Mouse (Mus musculus): ENCODE measurements around the gene Efr3b.

Gene Efr3b

DNA sequence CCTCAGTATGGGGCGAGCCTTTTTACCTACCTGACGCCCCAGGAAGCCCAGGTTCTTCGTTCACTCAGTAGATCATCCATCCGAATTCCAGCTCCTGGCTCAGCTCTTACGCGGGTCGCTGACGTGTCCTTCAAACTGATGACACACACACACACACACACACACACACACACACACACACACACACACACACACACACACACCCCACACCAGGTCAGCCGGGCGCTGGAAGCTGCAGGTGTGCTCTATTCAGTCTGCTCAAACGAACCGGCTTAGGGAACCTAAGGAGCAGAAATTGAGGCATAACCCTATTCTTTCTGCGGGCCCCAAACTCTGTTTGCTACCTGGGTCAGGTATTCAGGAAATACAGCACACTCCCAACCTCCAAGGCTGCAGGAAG, 331 bp upstream of the Efr3b start:
- ATAC-seq (ENCODE audit: insufficient number of reproducible peaks, low FRiP score, low TSS enrichment) = peak; percentile 3; the same call in 1 of the 2 replicates

DNA sequence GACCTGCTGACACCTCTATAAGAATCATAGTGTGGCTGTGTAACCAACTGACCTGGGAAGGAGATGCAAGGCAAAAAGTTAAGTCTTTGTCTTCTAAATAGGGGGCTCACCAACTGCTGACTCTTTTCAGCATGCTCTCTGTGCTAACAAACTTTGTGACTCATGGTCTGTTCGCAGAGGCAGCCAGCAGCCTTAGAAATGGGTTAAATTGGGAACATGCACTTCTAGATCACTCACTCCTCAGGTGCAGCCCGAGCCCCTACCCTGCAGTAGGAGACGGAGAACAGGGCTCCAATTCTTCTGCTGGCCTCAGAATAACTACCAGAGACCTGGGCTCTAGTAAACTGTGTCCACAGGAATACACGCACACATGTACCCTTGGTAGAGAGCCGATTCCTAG, 1.2 kb downstream of the Efr3b start:
- ATAC-seq (ENCODE audit: insufficient number of reproducible peaks, low FRiP score, low TSS enrichment) = no peak

DNA sequence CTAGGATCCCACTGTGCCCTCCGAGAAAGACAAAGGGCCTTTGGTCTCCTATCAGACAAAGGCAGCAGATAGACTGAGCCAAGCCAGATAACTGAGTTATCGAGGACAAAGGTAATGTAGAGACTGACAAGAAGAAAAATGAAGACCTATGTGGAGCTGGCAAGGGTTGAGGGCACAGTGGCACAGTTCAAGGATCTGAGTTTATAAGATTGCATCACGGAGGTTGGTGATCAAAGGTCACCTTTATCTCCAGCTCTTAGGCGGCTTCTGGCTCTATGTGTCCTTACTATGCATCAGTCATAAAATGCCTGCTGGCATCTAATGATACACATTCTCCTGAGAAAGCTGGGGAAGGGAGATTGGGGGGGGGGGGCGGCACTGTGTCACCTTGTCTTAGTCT, 2.6 kb downstream of the Efr3b start:
- no peak for ATAC-seq (ENCODE audit: insufficient number of reproducible peaks, low FRiP score, low TSS enrichment)

DNA sequence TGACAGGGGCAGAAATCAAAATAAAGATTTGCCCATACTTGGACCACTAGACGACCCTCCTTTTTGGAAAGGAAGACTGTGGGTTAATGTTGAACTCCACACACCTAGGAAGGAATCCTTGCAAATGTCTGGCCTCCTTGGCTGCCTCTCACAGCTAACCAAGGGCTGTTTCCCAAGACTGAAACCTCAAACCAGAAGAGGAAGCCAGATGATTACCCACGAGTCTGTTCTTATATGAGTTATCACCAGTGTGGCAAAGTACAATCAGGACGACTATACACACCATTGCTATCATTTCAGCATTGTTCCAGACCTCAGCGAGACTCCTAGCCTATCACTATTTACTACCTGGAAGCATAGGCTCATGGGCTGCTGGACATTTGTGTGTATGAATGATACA, 9.7 kb downstream of the Efr3b start:
- no peak for ATAC-seq (ENCODE audit: insufficient number of reproducible peaks, low FRiP score, low TSS enrichment)

DNA sequence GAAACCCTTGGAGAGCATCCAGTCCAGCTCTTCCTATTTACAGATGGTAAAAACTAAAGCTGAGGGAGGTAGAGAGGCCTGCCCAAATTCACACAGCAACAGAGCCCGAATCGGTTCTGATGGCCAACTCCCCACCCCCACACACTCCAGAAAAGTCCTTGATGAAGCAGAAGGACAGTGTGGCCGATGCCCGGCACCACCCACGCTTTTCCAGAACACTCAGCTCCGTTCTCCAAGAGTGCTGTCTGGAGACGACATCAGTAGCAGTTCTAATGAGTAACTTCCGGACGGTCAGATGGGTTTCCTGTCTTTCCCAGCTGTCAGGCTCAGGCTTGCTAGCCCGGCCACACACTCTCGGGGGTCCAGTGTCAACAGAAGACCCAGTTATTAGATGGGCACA, 10.2 kb downstream of the Efr3b start:
- ATAC-seq (ENCODE audit: insufficient number of reproducible peaks, low FRiP score, low TSS enrichment) = peak; percentile 62; the same call in 1 of the 2 replicates

DNA sequence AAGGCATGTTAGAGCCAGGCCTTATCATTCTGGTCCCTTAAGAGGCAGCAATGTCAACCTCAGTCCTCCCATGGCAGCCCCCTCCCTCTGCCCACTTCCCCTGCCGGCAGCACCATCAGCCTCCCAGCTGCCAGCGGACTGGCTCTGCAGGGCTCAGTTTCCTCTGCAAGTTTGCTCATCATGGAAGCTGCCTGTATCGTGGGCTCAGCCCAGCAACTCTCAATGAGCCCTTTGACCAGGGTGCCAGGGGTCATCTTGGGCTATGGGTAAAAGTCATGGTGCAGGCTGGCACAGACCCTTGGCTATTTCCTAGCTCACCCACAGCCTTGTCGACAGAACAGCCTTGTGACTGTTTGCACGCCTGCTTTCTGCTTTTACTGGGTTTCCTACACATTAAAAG, 14.4 kb downstream of the Efr3b start:
- ATAC-seq (ENCODE audit: insufficient number of reproducible peaks, low FRiP score, low TSS enrichment) = no peak

DNA sequence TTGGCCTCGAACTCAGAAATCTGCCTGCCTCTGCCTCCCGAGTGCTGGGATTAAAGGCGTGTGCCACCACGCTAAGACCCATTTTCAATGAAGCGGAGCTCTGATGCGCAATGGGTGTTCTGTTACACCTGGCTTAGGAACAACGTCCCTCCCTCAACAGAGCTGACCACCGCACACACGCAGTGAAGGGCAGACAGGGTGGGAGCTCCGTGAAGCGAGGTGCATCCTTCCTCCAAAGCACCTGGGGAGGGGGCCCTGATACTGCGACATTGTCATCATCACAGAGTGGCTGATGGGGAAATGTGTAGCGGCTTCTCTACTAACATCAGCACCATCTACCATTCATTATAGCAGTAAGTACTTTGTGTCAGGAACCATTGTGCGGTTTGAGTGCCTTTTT, 15.2 kb downstream of the Efr3b start:
- no peak for ATAC-seq (ENCODE audit: insufficient number of reproducible peaks, low FRiP score, low TSS enrichment)

DNA sequence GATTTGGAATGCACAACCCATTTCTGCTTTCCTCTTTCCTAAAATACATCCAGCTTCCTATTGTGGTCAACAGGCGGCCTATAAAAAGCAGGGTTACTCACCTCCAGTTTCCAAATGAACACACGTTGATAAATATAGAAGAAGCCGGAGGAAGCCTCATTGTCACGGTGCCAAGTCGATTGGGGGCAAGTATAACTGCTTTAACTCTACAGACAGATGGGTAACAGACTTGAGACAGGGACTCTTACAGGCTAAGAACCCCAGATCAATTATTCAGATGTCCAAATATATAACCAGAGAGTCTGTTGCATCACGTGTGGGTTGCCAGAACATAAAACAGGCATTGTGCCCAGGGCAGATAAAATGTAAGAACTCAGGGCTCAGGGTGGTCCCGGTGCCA, 15.9 kb downstream of the Efr3b start:
- ATAC-seq (ENCODE audit: insufficient number of reproducible peaks, low FRiP score, low TSS enrichment) = no peak

DNA sequence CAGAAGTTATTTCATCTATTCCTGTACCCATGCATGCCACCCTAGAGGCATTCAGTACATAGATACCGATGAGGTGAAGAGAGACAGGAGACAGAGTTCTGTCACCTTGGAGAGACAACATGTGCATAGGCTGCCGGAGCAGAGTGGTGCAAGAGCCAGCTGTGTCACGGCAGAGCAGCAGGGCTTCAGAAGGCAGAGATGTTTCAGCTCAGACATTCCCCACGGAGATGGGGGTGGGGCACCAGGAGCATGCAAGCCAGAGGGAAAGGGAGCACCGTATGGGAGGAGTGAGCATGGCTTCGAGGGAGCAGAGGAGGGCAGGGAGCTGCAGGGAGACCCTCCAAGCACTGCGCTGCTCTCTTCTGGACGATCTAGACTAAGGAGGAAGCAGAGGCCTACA, 18.2 kb downstream of the Efr3b start:
- ATAC-seq (ENCODE audit: insufficient number of reproducible peaks, low FRiP score, low TSS enrichment) = no peak

DNA sequence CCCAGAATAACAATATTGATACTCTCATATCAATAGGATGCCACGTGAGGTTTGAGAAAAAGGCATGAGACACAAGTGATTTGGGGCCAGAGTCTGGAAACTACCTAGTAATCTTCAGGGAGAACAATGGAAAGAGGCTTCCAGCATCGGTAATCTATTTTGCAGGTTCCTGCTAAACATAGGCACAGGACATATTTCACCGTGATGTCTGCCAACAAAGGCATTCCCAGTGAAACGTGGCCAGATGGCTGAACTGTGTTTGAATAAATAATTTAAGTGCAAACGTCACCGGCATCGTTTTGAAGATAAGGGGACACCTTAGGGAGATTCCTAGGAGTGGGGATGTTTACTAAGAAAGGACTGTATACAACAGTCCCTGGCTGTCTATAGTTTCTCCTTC, 22.4 kb downstream of the Efr3b start:
- no peak for ATAC-seq (ENCODE audit: insufficient number of reproducible peaks, low FRiP score, low TSS enrichment)

DNA sequence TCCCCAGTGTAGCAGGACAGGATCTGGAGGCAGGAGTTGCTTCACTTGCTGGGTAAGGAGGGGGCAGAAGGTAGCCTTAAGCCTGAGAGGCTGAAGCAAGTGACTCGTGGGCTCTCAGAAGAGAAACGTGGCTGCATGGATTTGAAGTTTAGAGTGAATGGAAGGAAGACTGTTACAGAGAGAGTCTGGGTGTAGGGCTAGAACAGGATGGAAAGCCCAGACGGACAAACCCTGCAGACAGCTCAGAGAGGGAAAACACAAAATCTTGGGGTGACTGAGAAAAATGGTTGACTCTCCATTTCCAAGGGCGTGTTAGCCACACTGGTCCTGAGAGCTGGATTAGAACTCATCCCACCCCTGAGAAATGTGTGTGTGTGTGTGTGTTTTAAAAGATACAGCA, 23.0 kb downstream of the Efr3b start:
- ATAC-seq (ENCODE audit: insufficient number of reproducible peaks, low FRiP score, low TSS enrichment) = no peak

DNA sequence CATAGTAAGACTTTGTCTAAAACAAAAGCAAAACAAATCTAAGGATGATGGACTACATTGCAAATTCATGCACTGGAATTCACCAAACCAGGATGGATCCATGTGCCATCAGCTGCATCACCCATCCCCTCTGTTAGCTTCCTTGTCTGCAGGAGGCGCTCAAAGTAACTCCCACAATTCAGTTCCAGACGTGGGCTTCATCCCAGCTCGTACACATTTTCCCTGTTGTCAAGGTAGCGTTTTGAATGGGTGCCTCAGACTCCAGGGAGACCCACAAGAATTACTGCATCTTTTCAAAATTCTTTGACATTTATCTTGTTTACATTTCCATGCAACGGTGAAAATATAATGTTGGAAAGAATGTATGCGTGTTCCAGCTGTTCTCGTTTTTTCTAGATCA, 23.5 kb downstream of the Efr3b start:
- no peak for ATAC-seq (ENCODE audit: insufficient number of reproducible peaks, low FRiP score, low TSS enrichment)

DNA sequence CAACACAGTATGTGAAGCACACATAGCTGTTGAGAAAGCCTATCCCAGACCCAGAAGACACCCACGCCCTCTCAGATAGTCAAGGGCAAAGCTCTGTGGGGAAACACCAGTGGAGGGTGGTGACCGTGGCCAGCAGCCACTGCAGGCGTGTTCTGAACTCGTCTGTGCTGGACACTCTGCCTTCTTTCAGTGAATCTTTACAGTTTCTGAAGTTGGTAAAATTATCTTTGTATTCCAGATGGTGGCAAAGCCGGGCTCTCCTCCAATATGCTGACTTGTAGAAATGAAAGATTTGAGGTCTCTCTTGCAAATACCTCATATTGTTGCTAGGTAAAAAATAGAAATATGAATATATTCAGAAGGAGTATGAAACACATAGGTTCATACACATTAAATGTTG, 27.0 kb downstream of the Efr3b start:
- ATAC-seq (ENCODE audit: insufficient number of reproducible peaks, low FRiP score, low TSS enrichment) = no peak

DNA sequence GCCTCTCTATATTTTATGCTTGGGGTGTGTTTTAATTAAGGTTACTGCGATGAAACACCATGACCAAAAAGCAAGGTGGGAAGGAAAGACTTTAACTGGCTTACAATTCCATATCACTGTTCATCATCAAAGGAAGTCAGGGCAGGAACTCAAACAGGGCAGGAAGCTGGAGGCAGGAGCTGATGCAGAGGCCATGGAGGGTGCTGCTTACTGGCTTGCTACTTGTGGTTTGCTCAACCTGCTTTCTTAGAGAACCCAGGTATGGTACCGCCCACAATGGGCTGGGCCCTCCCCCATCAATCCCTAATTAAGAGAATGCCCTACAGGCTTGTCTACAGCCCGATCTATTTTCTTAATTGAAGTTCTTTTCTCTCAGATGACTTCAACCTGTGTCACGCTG, 27.4 kb downstream of the Efr3b start:
- no peak for ATAC-seq (ENCODE audit: insufficient number of reproducible peaks, low FRiP score, low TSS enrichment)

DNA sequence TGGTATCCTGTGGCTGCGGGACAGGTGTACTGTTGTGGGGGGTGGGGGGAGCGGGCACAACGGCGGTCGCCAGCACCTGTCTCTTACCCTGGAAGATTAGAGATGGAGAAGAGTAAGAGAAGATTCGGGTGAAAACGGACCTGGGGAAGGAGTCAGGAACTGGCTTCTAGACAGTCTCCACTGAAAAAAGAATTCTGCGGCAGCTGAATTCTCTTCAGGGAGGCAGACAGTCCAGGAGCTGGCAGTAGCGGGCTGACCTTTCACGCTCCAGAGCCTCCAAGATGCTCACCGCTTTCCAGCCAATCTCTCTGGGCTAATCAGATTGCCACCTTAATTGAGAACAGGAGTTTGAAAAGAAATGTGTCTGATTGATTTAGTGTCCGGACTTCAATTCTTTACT, 30.0 kb downstream of the Efr3b start:
- ATAC-seq (ENCODE audit: insufficient number of reproducible peaks, low FRiP score, low TSS enrichment) = peak; percentile 76

DNA sequence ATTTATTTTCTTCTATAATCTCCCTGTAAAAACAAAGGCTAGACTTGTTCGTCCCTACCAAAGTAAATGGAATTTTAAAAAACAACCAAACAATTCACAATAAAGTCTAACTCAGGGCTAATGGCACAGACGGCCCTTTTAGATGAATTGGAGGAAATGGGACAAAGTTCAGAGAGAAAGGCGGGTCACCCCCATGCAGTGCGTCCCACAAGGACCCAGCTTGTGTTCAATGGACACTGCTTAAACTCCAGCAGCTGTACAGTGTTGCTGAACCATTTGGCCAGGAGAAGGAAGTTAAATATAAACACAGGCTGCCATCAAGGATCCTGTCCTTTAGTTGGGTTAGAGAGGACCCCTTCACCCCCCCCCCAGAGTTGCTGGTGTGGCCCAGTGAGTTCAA, 30.9 kb downstream of the Efr3b start:
- ATAC-seq (ENCODE audit: insufficient number of reproducible peaks, low FRiP score, low TSS enrichment) = no peak

DNA sequence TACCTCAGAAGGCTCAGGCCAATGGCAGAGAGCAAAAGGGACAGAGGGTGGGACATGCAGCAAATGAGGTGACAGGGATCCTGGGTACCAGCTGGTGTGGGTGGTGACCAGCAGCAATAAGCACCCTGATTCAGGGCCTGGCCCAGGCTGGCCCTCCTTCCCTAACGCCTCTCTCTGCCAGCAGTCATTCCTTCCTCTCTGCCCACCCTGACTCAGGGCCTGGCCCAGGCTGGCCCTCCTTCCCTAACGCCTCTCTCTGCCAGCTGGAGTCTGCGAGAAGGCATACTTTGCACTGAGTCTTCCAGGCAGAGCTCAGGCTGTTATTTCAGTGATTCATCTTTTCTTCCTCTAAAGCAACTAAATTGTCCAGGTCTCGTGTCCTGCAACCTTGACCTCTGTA, 31.5 kb downstream of the Efr3b start:
- peak; percentile 51 for ATAC-seq (ENCODE audit: insufficient number of reproducible peaks, low FRiP score, low TSS enrichment)

DNA sequence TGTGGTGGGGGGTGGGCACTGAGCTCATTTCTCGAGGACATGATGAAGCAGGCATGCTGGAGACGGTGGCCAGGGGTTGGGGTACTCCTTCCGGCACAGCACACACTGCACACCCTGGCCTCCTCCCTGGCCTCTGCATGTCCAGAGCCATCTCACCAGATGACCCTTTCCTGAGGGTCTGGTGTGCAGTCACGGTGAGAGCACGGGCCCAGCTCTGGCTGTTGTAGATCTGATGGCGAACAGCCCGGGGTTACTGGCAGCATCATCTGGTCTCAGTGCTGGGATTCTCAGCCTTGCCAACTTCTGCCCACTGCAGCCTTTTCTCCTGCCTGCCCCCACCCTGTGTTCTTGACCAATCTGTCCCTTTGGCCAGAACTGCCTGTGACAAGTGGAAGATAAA, 32.6 kb downstream of the Efr3b start:
- ATAC-seq (ENCODE audit: insufficient number of reproducible peaks, low FRiP score, low TSS enrichment) = peak; percentile 69

DNA sequence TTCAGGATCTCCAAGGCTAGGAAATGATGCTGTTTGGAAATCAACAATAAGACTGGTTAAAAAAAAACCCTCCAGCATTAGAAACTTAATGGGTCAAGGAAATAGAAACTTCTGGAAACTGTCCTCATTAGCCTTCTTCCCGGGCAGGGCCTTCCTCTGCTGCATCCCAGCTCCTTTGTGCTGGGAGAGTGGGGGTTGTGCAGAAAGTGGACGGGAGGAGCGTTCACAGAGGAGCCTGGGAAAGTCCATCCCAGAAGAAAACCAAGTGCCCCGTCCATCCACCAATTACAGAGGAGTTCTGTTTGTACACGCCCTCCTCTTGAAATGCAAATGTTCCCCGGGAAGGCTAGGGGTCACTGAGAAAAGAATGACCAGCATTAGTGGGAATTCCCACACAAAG, 34.1 kb downstream of the Efr3b start:
- no peak for ATAC-seq (ENCODE audit: insufficient number of reproducible peaks, low FRiP score, low TSS enrichment)

DNA sequence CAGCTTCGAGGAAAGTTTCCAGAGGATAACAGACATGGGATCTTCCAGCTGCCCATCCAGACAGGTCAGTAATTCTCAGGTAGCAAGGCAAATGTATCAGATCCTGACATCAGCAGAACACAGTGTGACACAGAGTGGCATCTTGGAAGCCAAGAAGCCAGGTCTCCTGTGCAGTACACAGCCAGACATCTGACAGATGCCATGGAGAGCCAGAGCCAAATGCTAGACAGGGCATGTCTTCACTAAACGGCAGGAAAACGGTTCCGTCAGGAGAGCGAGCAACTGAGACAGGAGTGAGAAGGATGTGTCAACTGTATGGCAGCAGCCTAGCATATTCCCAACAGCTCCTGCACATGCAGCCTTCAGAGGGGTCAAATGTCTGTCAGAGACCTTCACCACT, 38.3 kb downstream of the Efr3b start:
- ATAC-seq (ENCODE audit: insufficient number of reproducible peaks, low FRiP score, low TSS enrichment) = no peak

DNA sequence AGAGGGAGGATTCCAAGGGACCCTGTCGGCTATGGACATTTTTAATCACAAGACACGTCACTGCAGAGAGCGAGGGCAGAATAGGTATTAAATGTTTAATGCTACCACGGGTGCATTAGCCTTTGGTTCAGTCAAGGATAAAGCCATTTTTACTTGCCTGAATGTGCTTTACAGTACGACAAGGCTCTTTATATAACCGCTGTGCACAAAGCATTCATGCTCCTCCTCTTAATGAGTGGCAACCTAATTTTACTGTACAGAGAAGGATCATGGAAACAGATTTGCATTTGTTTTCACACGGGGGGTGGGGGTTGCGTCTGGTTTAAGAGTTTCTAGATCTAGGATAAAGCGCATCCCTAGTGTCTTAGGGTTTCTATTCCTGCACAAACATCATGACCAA, 42.0 kb downstream of the Efr3b start:
- no peak for ATAC-seq (ENCODE audit: insufficient number of reproducible peaks, low FRiP score, low TSS enrichment)

DNA sequence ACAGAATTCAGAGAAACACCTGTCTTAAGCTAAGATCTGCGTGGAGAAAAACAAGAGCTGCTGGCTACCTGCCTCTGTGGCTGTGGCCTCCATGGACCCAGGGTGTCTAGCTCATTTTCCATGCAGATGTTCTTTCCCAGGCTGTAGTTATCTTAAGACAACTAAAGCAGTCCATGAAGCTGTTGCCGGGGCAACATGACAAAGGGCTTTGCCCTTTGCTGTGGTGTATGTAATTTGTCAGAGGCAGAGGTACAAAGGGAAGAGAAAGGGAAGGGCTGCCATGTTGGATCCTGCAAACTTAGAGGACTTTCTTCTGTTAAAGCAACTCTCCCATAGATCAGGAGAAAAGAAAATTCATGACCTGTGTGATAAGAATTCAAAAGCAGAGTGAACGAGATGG, 47.7 kb downstream of the Efr3b start:
- ATAC-seq (ENCODE audit: insufficient number of reproducible peaks, low FRiP score, low TSS enrichment) = no peak

DNA sequence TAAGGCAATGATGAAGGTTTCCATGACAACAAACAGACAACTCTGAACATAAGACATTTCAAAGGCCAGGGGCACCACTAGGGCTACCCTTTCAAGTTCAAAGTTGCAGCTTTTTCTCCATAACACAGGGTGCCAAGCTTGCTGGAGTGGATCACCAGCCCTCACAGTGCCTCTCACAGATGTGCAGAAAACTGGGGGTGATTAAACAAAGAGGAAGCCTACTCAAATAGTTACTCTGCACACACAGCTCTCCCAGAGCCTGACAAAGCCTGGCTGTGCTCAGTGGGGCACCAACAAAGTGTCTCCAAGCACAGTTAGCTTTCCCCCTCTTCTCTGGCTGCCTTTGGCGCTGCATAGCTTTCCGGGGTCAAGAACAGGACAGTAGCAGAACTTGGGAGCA, 48.8 kb downstream of the Efr3b start:
- ATAC-seq (ENCODE audit: insufficient number of reproducible peaks, low FRiP score, low TSS enrichment) = no peak

DNA sequence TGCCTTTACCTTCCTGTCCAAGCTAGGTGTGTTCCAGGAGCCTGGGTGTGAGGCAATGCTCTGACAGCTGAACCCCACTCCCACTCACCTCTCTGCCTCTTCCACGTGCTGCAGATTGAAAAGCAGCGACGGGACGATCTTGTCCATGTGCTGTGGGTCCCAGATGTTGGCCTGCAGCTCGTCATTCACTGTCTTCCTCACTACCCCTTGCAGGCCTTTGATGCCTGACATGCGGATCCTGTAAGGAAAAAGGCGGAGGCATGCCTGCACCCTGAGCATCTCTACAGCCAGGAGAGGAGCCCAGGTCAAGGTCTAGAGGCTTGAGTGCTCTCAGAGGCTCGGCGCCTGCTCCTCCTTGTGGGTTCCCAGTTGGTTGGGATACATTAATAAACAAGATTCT, 54.3 kb downstream of the Efr3b start:
- ATAC-seq (ENCODE audit: insufficient number of reproducible peaks, low FRiP score, low TSS enrichment) = no peak

Data from cerebellum, adult (tissue).